24 mouse cellular contexts compared by ENCODE assay signal in genomic region chr12:50712615-50713014, GRCm38 (mm10).
DNase-seq lines count a peak whose midpoint lies in the region; ATAC-seq lines count a peak whose summit lies in the region.
"Had no signal": no experiment of that assay in that cellular context is flagged by ENCODE, and none has a peak within 500 bp of the region (broad histone marks: within the 10 kb centered on the region; RNA-seq: fewer than 3 reads in every experiment).

No protein-coding gene starts in this region.

- H3K9ac ChIP-seq in embryonic facial prominence, embryonic 11.5 days (replicated peaks; ENCODE audit: low read length): no peak overlapping the region
- H3K9ac ChIP-seq in midbrain, embryonic 13.5 days (replicated peaks): no peak overlapping the region
- no peak overlapping the region for H3K9ac ChIP-seq in forebrain, embryonic 14.5 days (ENCODE audit: low read length)
- H3K9ac ChIP-seq: embryonic facial prominence, embryonic 15.5 days; hindbrain, embryonic 12.5 days; intestine, embryonic 15.5 days had no signal

- DNase-seq in embryonic facial prominence, embryonic 11.5 days (ENCODE audit: low spot score): peak; percentile 2
- DNase-seq in embryonic facial prominence, embryonic 10.5 days (ENCODE audit: low spot score): no peak
- no peak for DNase-seq in midbrain, embryonic 10.5 days (ENCODE audit: low spot score)
- peak; percentile 60 for DNase-seq in forebrain, embryonic 14.5 days (ENCODE audit: low spot score)
- no peak for DNase-seq in spleen, postnatal 4 days (ENCODE audit: low spot score in 2 of 2)
- DNase-seq in cerebellum, adult 11-12 months: no peak
- DNase-seq: adrenal gland, postnatal 10 days; B cell, adult 2 months; cerebellum, adult 18-20 months; cerebellum, adult 9-11 months; cerebellum, postnatal 36 days; gastrocnemius, postnatal 36 days; heart, adult 11 months; heart, postnatal 10 days; heart, postnatal 4 days; kidney, adult 18-20 months had no signal

- H3K4me1 ChIP-seq in embryonic facial prominence, embryonic 11.5 days (ENCODE audit: control insufficient read depth, insufficient read depth, low read length): no peaks in the 10 kb centered on the region
- no peaks in the 10 kb centered on the region for H3K4me1 ChIP-seq in embryonic facial prominence, embryonic 10.5 days
- no peaks in the 10 kb centered on the region for H3K4me1 ChIP-seq in midbrain, embryonic 13.5 days (replicated peaks)
- no peaks in the 10 kb centered on the region for H3K4me1 ChIP-seq in midbrain, embryonic 10.5 days
- H3K4me1 ChIP-seq in forebrain, embryonic 14.5 days (ENCODE audit: control insufficient read depth, insufficient read depth, low read length): peaks cover 7% of the 10 kb centered on the region; the same call in 1 of the 2 replicates
- H3K4me1 ChIP-seq: embryonic facial prominence, embryonic 15.5 days; heart, embryonic 10.5 days; hindbrain, embryonic 12.5 days; intestine, embryonic 15.5 days had no signal

- WGBS in embryonic facial prominence, embryonic 11.5 days: 58% methylated on average over 5 of the region's 5 CpGs
- WGBS in embryonic facial prominence, embryonic 10.5 days: 66% methylated on average over 5 of the region's 5 CpGs
- 67% methylated on average over 5 of the region's 5 CpGs for WGBS in midbrain, embryonic 13.5 days
- 87% methylated on average over 5 of the region's 5 CpGs for WGBS in midbrain, embryonic 10.5 days
- WGBS in forebrain, embryonic 14.5 days: 28% methylated on average over 5 of the region's 5 CpGs

- no peaks in the 10 kb centered on the region for H3K9me3 ChIP-seq in embryonic facial prominence, embryonic 11.5 days (replicated peaks; ENCODE audit: control insufficient read depth, low read length)
- no peaks in the 10 kb centered on the region for H3K9me3 ChIP-seq in embryonic facial prominence, embryonic 10.5 days
- H3K9me3 ChIP-seq in midbrain, embryonic 13.5 days: no peaks in the 10 kb centered on the region
- no peaks in the 10 kb centered on the region for H3K9me3 ChIP-seq in midbrain, embryonic 10.5 days (replicated peaks)
- no peaks in the 10 kb centered on the region for H3K9me3 ChIP-seq in forebrain, embryonic 14.5 days (replicated peaks; ENCODE audit: control insufficient read depth, low read length)
- H3K9me3 ChIP-seq: embryonic facial prominence, embryonic 15.5 days; heart, embryonic 10.5 days; hindbrain, embryonic 12.5 days; intestine, embryonic 15.5 days had no signal

- H3K4me3 ChIP-seq in embryonic facial prominence, embryonic 11.5 days (ENCODE audit: low read depth, low read length): no peak overlapping the region
- no peak overlapping the region for H3K4me3 ChIP-seq in embryonic facial prominence, embryonic 10.5 days
- no peak overlapping the region for H3K4me3 ChIP-seq in midbrain, embryonic 13.5 days (replicated peaks)
- no peak overlapping the region for H3K4me3 ChIP-seq in midbrain, embryonic 10.5 days
- H3K4me3 ChIP-seq in forebrain, embryonic 14.5 days (ENCODE audit: low read depth, low read length): no peak overlapping the region
- H3K4me3 ChIP-seq: embryonic facial prominence, embryonic 15.5 days; erythroblast, embryonic 14.5 days; heart, embryonic 10.5 days; hindbrain, embryonic 12.5 days; intestine, embryonic 15.5 days had no signal

- no peaks in the 10 kb centered on the region for H3K36me3 ChIP-seq in embryonic facial prominence, embryonic 11.5 days (replicated peaks; ENCODE audit: control insufficient read depth, insufficient read depth, low read depth, low read length)
- no peaks in the 10 kb centered on the region for H3K36me3 ChIP-seq in embryonic facial prominence, embryonic 10.5 days (replicated peaks)
- no peaks in the 10 kb centered on the region for H3K36me3 ChIP-seq in midbrain, embryonic 13.5 days
- H3K36me3 ChIP-seq in midbrain, embryonic 10.5 days: no peaks in the 10 kb centered on the region
- H3K36me3 ChIP-seq in forebrain, embryonic 14.5 days (ENCODE audit: control insufficient read depth, insufficient read depth, low read length): no peaks in the 10 kb centered on the region
- H3K36me3 ChIP-seq: embryonic facial prominence, embryonic 15.5 days; G1E; heart, embryonic 10.5 days; hindbrain, embryonic 12.5 days; intestine, embryonic 15.5 days had no signal

- no peak for ATAC-seq in embryonic facial prominence, embryonic 11.5 days (replicated peaks; ENCODE audit: insufficient number of reproducible peaks, low FRiP score, low TSS enrichment, low read depth)
- 0 out of 2 replicates have a peak, but pooled peaks have one; percentile 24 for ATAC-seq in midbrain, embryonic 13.5 days
- ATAC-seq in forebrain, embryonic 14.5 days: peak; percentile 51
- ATAC-seq: CD4-positive, CD25-positive, alpha-beta regulatory T cell, adult 4 months; intestine, embryonic 15.5 days had no signal

- H3K4me2 ChIP-seq in embryonic facial prominence, embryonic 11.5 days (ENCODE audit: low read depth, low read length): no peak overlapping the region
- H3K4me2 ChIP-seq in midbrain, embryonic 13.5 days (replicated peaks): no peak overlapping the region
- no peak overlapping the region for H3K4me2 ChIP-seq in forebrain, embryonic 14.5 days (ENCODE audit: low read length)
- H3K4me2 ChIP-seq: embryonic facial prominence, embryonic 15.5 days; hindbrain, embryonic 12.5 days; intestine, embryonic 15.5 days had no signal

- no peaks in the 10 kb centered on the region for H3K27me3 ChIP-seq in embryonic facial prominence, embryonic 11.5 days (ENCODE audit: control insufficient read depth, insufficient read depth, low read length)
- no peaks in the 10 kb centered on the region for H3K27me3 ChIP-seq in embryonic facial prominence, embryonic 10.5 days (replicated peaks; ENCODE audit: low read depth, poor library complexity, severe bottlenecking)
- H3K27me3 ChIP-seq in midbrain, embryonic 13.5 days: no peaks in the 10 kb centered on the region
- H3K27me3 ChIP-seq in midbrain, embryonic 10.5 days (ENCODE audit: low read depth, poor library complexity, severe bottlenecking): no peaks in the 10 kb centered on the region
- no peaks in the 10 kb centered on the region for H3K27me3 ChIP-seq in forebrain, embryonic 14.5 days (replicated peaks; ENCODE audit: control insufficient read depth, insufficient read depth, low read length)
- H3K27me3 ChIP-seq: embryonic facial prominence, embryonic 15.5 days; hindbrain, embryonic 12.5 days; intestine, embryonic 15.5 days had no signal

- H3K27ac ChIP-seq in embryonic facial prominence, embryonic 11.5 days (replicated peaks; ENCODE audit: low read depth, low read length): no peak overlapping the region
- H3K27ac ChIP-seq in embryonic facial prominence, embryonic 10.5 days (replicated peaks): no peak overlapping the region
- H3K27ac ChIP-seq in midbrain, embryonic 13.5 days: no peak overlapping the region
- no peak overlapping the region for H3K27ac ChIP-seq in midbrain, embryonic 10.5 days (replicated peaks)
- H3K27ac ChIP-seq in forebrain, embryonic 14.5 days (ENCODE audit: low read depth, low read length): peak overlapping the region; percentile 49; the same call in 1 of the 2 replicates
- H3K27ac ChIP-seq: embryonic facial prominence, embryonic 15.5 days; heart, embryonic 10.5 days; hindbrain, embryonic 12.5 days; intestine, embryonic 15.5 days had no signal

Comparison
In these comparisons a context has a peak if more than half of its experiments do, and no peak if none do; other contexts are left out.
1. DNase-seq: peak in embryonic facial prominence, embryonic 11.5 days (single experiment) and forebrain, embryonic 14.5 days (single experiment); none in embryonic facial prominence, embryonic 10.5 days (single experiment), midbrain, embryonic 10.5 days (single experiment), spleen, postnatal 4 days (0 of 2) and cerebellum, adult 11-12 months (single experiment).